Mouse (Mus musculus): ENCODE data around the gene Exoc3l.

The Exoc3l gene

GRCm38 (mm10) chr8:105313622-105314402 is 17.9 kb upstream of the Exoc3l start:
- no peak for DNase-seq

GRCm38 (mm10) chr8:105312891-105313481 is 17.1 kb upstream of the Exoc3l start:
- no peak for DNase-seq

- DNase-seq = no peak
Observed at GRCm38 (mm10) chr8:105311718-105312117, 15.8 kb upstream of the Exoc3l start.

- DNase-seq = no peak
Observed at GRCm38 (mm10) chr8:105310118-105310517, 14.2 kb upstream of the Exoc3l start.

- no peak for DNase-seq
Observed at GRCm38 (mm10) chr8:105309142-105309847, 13.4 kb upstream of the Exoc3l start.

GRCm38 (mm10) chr8:105308428-105308827 is 12.5 kb upstream of the Exoc3l start:
- DNase-seq = no peak

GRCm38 (mm10) chr8:105307670-105308069 is 11.8 kb upstream of the Exoc3l start:
- DNase-seq = no peak

- DNase-seq = no peak
Observed at GRCm38 (mm10) chr8:105306146-105306691, 10.3 kb upstream of the Exoc3l start.

- DNase-seq = peak; percentile 90 to 93
Observed at GRCm38 (mm10) chr8:105305211-105306145, 9.6 kb upstream of the Exoc3l start, which contains the start of gene Elmo3. Gene Elmo3, plus strand, starts transcription at chr8:105305601.

GRCm38 (mm10) chr8:105304325-105305210 is 8.7 kb upstream of the Exoc3l start:
- no peak for DNase-seq

- DNase-seq = peak in 1 of 2 experiments; percentile 34
Observed at GRCm38 (mm10) chr8:105303874-105304273, 8.0 kb upstream of the Exoc3l start.

GRCm38 (mm10) chr8:105303396-105303795 is 7.5 kb upstream of the Exoc3l start:
- DNase-seq = no peak

GRCm38 (mm10) chr8:105299962-105300361 is 4.1 kb upstream of the Exoc3l start:
- DNase-seq = no peak

- DNase-seq = no peak
Observed at GRCm38 (mm10) chr8:105298351-105299252, 2.7 kb upstream of the Exoc3l start.

- peak; percentile 93 to 95 for DNase-seq
Observed at GRCm38 (mm10) chr8:105297511-105298192, 1.8 kb upstream of the Exoc3l start, which contains the start of gene E2f4. Gene E2f4, plus strand, starts transcription at chr8:105297663.

GRCm38 (mm10) chr8:105295256-105295655 is 645 bp downstream of the Exoc3l start:
- DNase-seq = no peak

- DNase-seq = peak in 1 of 2 experiments; percentile 45
Observed at GRCm38 (mm10) chr8:105294776-105295175, 1.1 kb downstream of the Exoc3l start.

GRCm38 (mm10) chr8:105293405-105293804 is 2.5 kb downstream of the Exoc3l start:
- DNase-seq = no peak

- no peak for DNase-seq
Observed at GRCm38 (mm10) chr8:105292471-105292870, 3.4 kb downstream of the Exoc3l start.
